Mouse (Mus musculus) splenic B cell, adult 2 months (primary cell): ENCODE data around the gene S1pr4.
A peak's percentile ranks its signal among the peaks of the same experiment; 100 is the strongest.

Experiments used
- DNase-seq: peaks from one replicate; pipeline ENCODE4 v3.0.0-alpha.2; 2011; ENCODE audit warnings: low read depth, low spot score
- H3K27me3 ChIP-seq: 2 replicates; pipeline ENCODE4 v1.6.1; 2012; ENCODE audit warnings: mild to moderate bottlenecking, low read length, moderate library complexity, mixed read lengths; ENCODE audit not compliant: control insufficient read depth, poor library complexity, insufficient read depth, severe bottlenecking
- H3K36me3 ChIP-seq: 2 replicates; pipeline ENCODE4 v1.6.1; 2012; ENCODE audit warnings: mild to moderate bottlenecking, low read length, moderate library complexity, mixed read lengths; ENCODE audit not compliant: control insufficient read depth, poor library complexity, insufficient read depth, severe bottlenecking

Gene S1pr4

DNA sequence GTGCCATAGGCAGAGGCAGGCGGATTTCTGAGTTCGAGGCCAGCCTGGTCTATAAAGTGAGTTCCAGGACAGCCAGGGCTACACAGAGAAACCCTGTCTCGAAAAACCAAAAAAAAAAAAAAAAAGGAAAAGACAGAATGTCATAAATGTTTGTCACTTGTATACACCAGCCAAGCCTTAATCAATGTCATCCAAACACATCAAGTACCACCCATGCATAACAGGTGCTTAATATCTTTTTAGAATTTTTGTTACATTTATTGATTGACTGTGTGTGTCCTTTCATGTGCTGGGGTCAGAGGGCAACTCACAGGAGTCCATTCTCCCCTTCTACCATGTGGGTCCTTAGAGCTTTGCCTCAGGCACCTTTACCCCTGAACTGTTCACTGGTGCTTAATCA, at the start of gene S1pr4:
Gene S1pr4 (minus strand): TSS at position 101 of the 400 bp plus-strand sequence.
- no peak for DNase-seq
- H3K36me3 ChIP-seq: peaks cover 1% of the 10 kb centered on the region; the same call in 1 of the 2 replicates
- H3K27me3 ChIP-seq: no peaks in the 10 kb centered on the region

DNA sequence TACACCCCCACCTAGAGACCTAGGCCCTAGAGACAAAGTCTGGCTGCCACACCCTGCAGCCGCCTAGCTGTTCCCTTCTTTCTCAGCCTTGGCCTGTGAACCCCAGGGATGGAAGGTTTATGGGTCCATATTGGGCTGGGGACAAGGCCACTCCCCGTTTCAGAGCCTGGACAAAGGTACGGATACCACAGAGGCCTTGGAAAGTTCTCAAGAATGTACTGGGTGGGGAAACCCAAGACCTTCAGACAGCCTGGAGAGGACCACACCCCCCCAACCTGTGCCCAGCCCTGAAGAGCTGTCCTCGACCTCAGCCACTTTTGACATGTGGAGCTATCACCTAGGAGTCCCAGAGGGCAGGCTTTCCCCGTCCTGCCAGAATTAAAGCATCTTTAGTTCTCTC, 49.0 kb upstream of the S1pr4 start:
- H3K36me3 ChIP-seq: no peaks in the 10 kb centered on the region
- DNase-seq: no peak
- no peaks in the 10 kb centered on the region for H3K27me3 ChIP-seq

DNA sequence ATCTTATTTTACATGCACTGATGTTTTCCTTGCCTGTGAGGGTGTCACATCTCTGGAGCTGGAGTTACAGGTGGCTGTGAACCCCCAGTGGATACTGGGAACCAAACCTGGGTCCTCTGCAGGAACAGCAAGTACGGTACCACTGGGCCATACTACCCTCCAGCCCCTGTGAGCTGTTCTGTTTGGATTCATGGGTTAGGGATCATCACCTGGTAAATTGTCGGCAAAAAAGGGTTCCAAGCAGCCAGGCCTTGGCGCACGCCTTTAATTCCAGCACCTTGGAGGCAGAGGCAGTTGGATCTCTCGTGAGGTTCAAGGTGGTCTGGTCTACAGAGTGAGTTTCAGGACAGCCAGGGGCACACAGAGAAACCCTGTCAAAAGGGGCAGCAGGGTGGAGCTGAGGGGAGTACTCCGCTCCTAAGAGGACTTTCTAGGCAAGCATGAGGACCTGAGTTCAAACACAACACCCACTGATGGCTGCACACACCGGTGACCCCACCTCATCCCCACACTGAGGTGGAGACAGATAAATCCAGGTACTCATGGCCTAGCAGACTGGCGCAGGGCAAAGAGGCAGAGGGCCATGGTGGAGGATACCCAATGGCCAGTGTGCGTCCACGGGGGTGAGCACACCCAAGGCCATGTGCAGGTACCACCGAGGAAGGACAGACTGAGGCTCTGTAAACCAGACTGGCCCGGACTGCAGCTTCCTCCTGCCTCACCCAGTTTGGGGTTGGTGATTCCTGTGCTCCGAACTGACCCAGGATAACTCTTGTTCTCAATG, 47.0 kb upstream of the S1pr4 start:
- no peaks in the 10 kb centered on the region for H3K27me3 ChIP-seq
- no peaks in the 10 kb centered on the region for H3K36me3 ChIP-seq
- no peak for DNase-seq

DNA sequence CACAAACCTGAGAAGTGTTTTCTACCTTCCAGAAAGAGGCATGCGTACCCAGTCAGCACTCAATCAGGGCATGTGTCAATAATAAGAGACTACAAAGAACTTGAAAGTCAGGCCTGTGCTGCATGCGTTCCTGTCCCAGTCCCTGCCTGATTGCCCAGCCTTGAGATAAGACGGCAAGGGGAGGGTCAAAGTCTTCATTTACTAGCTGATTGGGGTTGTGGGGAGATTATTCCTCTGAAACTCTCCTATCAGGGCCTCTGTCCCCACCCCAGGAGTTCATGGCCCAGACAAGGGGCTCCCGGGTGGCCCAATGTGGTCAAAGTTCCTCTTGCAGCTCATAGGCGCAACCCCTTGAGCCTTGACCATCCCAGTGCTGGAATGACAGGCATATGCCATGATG, 46.4 kb upstream of the S1pr4 start:
- DNase-seq: no peak
- Histone ChIP-seq H3K27me3 (no peaks in the 10 kb centered on the region), H3K36me3 (no peaks in the 10 kb centered on the region)

DNA sequence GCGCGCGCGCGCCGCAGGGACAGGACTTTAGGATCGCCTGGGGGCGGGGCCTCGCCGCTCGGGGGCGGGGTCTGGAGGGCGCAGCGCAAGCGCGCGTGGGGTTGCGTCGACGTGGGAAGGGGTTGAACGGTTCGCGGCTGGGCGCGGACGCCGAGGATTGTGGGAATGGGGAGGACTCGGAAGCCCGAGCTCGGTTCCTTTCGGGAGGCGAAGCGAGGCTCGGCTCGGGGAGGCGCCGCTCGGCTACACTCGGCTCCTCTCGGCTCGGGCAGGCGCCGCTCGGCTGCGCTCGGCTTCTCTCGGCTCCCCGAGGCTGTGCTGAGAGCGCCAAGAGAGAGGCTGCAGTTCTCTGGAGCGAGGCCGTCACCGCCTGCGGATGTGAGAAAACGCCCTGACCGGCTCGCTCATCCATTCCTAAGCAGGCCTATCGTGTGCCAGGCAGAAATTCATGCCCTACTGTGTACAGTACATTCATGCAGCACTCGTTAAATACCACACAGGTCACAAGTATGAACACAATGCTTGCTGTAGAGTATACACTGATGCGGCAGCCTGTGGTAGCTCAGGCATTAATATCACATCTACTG, 45.3 kb upstream of the S1pr4 start, which contains the start of gene Gna11:
Gene Gna11 (minus strand): TSS at position 30 of the 587 bp plus-strand sequence.
- H3K27me3 ChIP-seq: no peaks in the 10 kb centered on the region
- peak; percentile 98 for DNase-seq
- no peaks in the 10 kb centered on the region for H3K36me3 ChIP-seq

DNA sequence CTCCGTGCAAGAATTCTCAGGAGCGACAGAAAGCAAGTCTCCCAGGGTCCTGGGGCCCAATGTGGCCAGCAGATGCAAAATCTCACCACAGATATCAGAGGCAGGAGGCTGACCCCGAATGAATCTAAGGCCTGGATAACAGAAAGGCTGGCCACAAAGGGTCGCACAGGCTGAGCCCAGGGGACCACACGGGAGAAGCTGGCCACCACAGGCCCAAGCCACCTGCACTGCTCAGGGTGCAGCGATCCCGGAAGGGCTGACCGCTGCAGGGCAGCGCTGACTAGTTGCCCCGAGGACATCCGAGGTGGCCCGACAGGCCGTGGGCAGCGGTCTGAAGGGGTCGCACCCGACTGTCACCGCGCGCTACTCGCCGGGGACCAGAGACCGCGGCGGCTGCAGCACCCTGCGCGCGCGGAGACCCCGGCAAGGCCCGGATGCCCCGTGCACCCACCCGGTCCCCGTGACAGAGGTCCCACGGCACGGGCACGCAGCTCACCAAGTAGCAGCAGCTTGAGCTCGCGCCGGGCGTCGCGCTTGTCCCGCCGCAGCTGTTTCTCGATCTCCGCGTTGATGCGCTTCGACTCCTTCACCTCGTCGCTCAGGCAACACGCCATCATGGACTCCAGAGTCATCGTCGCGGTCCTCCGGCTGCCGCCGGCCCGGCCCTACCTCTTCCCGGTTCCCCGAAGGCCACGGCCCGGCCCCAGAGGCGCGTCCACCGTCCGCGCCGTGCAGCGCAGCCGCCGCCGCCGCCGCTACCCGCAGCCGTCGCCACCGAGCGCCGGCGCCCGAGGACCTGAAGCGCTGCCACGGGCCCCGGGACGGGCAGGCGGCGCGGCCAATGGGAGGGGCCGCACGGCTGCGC, 44.6 kb upstream of the S1pr4 start:
- H3K36me3 ChIP-seq: no peaks in the 10 kb centered on the region
- DNase-seq: no peak

DNA sequence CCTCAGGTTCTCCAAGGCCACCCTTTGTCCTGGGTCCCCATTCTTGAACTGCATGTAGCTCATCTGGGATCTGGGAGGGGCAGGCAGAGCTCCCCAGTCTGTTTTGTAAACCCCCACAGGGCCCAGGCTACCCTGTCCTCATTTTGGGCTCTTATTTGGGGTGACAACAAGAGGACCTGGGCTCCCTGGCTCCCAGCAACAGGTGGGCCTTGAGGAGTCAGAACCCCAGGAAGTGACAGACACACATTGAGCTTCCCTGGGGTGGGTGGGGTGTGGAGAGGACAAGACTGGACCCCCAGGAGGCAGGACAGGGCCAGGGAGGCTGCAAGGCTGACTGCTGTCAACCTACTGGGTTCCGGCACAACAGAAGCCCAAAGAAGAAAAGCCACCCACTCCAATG, 43.7 kb upstream of the S1pr4 start:
- no peaks in the 10 kb centered on the region for H3K36me3 ChIP-seq
- H3K27me3 ChIP-seq: no peaks in the 10 kb centered on the region
- no peak for DNase-seq

More for the DNA sequence above, 44.6 kb upstream of the S1pr4 start:
- H3K27me3 ChIP-seq: no peaks in the 10 kb centered on the region

DNA sequence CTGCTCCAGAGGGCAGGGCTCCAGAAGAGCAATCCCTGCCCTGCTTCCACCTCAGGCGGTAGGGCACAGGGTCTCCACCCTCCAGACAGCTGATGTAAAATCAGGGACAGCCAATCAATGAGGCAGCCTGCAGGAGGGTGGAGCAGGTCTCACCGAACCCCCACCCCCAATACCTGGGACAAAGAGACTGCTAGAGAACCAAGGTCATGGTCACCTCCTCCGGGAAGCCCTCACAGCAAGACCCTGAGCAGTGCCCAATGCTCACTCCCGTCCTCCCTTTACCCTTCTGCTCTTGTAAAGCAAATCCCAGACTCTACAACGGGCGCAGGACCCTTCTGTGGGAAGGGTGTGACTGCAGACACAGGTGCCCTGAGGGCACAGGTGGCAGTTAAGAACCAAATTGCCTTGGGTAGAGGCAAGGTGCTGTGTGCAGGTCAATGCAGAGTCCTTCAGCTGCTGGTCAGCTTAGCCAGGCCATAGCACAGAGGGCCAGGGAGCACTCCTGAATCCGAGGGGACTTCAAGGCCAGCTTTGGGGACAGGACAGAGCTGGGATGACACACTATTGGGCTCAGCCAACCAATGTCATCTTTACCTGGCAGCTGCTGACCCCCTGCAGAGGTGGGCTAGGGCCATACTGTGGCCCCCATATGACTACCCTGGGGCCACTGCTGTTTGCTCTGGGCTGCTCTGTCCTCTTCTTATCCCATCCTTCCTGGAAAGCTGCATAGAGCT, 43.0 kb upstream of the S1pr4 start:
- no peak for DNase-seq
- Histone ChIP-seq H3K27me3 (no peaks in the 10 kb centered on the region), H3K36me3 (no peaks in the 10 kb centered on the region)

DNA sequence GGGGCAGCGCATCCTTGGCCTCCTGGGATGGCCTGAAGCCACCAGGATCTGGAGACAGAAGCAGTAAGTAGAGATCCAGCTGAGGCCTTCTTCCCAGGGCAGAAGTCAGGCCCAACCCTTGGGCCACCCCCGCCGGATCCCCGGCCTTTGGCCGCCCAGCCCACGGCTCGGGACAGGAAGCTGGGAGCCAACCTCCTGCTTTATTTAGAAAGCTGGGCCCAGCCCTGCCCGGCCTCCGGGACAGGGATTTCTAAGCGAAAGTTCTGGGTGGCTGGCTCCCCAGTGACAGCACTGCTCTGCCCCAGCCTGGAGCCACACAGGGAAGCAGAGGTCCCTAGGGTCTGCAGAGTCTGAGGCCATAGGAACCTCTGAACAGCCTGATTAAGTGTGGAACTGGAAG, 41.9 kb upstream of the S1pr4 start:
- DNase-seq: no peak
- no peaks in the 10 kb centered on the region for H3K36me3 ChIP-seq
- H3K27me3 ChIP-seq: no peaks in the 10 kb centered on the region

DNA sequence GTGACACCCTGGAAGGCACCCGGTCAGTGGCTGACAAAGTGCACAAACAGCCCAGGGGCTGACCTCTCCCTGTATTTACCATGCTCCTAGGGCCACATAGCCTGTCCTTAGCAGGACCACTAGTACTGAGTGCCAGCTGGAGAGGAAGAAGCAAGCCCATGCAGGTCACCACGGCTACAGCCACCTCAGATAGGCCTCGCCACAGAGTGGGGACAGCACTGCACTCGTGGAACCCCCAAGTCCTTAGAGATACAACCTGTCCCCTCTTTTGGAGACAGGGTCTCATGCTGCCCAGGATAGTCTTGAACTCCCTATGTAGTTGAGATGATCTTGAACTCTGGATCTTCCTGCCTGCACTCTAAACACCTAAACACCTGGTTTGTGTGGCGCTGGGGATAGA, 41.4 kb upstream of the S1pr4 start:
- no peak for DNase-seq
- no peaks in the 10 kb centered on the region for H3K36me3 ChIP-seq
- H3K27me3 ChIP-seq: no peaks in the 10 kb centered on the region

DNA sequence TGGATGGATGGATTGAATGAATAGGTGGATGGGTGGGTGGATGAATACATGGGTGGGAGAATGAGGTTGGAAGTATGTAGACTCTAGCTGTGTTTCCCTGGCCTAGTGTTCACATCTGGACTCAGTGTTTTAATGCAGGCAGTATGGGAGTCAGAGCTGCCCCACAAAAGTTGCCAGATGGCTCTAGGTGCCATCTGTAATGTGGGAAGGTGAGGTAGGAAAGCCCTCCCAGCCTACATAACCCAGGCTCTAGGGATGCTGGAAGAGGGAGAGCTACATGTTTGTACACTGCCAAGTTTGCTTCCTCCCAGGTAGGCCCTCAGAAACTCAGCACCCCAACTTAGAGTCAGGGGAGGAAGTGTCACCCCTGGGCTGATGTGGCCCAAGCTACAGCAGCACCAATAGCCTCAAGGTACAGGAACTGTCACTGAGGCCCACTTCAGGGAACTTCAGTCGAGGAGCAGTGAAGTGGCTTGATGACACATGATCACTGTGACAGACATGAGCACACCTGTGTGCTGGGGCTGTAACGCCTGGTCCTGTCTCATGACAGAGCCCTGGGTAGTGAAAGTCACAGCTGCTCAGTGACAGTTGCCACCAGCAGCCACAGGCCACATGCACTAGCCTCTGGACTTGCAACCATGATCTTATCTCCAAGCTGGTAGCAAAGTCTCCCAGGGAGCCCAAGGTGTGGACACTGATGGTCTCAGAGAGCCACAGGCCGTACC, 38.6 kb upstream of the S1pr4 start:
- peak; percentile 60 for DNase-seq
- no peaks in the 10 kb centered on the region for H3K36me3 ChIP-seq
- H3K27me3 ChIP-seq: no peaks in the 10 kb centered on the region

DNA sequence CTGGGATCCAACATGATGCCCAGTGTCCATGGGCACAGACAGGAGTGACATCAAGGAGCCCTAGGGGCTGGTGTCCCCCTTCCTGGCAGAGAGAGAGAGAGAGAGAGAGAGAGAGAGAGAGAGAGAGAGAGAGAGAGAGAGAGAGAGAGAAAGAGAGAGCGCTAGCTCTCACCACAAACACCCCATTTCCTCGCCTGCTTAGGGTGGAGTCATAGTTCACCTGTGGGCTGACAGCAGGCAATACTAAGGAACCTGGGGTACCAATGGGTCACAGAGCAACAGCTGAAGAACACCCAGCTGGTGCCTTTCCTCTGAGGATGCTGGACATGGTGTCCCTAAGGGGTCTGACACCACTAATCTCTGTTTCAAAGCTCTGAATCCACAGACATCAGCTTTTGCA, 37.5 kb upstream of the S1pr4 start:
- no peaks in the 10 kb centered on the region for H3K27me3 ChIP-seq
- DNase-seq: no peak
- peaks cover 2% of the 10 kb centered on the region; the same call in 1 of the 2 replicates for H3K36me3 ChIP-seq

DNA sequence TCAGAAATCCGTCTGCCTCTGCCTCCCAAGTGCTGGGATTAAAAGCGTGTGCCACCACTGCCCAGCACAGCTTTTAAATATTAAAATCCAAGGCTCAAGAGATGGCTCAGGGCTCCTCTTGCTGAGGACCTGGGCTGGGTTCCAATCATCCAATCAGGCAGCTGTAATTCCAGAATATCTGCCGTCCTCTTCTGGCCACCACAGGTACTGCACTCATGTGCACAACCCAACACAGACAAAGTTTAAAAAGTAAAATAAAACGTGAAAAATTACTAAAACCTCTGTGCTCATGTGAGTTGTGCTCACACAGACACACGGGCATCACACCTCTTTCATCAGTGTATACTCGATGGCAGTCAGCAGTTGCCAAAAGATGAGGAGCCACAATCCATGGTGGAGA, 36.8 kb upstream of the S1pr4 start:
- peak; percentile 40 for DNase-seq
- H3K36me3 ChIP-seq: peaks cover 2% of the 10 kb centered on the region; the same call in 1 of the 2 replicates
- H3K27me3 ChIP-seq: no peaks in the 10 kb centered on the region

DNA sequence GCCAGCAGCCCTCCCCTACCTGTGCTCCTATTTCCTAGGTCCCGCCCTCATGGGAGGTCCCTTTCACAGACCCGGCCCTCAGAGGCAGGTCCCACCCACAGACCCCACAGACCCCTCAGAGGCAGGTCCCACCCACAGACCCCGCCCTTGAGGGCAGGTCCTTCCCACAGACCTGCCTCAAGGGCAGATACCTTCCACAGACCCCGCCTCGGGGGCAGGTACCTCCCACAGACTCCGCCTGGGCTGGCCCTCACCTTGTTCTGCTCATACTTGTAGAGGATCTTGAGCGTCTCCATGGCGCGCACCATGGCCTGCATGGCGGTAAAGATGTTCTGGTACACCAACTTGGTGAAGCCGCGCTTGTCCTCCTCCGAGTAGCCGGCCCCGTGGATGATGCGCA, 34.9 kb upstream of the S1pr4 start:
- Histone ChIP-seq H3K27me3 (no peaks in the 10 kb centered on the region), H3K36me3 (peaks cover 3% of the 10 kb centered on the region; the same call in 1 of the 2 replicates)
- DNase-seq: no peak
